Mouse (Mus musculus): Measurements from ENCODE around the gene Sag.
A peak's percentile ranks its signal among the peaks of the same experiment; 100 is the strongest.

Gene Sag

GRCm38 (mm10) chr1:87855522-87855921, 52.0 kb downstream of the Sag start:
- no peak for DNase-seq

- no peak for DNase-seq
These were observed 53.3 kb downstream of the Sag start for GRCm38 (mm10) chr1:87856823-87857222.

- DNase-seq, result no peak
These were observed 54.6 kb downstream of the Sag start for GRCm38 (mm10) chr1:87858031-87858430.

GRCm38 (mm10) chr1:87858529-87858928, 55.0 kb downstream of the Sag start:
- peak; percentile 54 to 71 for DNase-seq

GRCm38 (mm10) chr1:87863602-87864001, 60.1 kb downstream of the Sag start:
- DNase-seq, result no peak

- DNase-seq, result no peak
These were observed 61.4 kb downstream of the Sag start for GRCm38 (mm10) chr1:87864889-87865288.

- DNase-seq, result no peak
These were observed 63.2 kb downstream of the Sag start for GRCm38 (mm10) chr1:87866672-87867071.

- no peak for DNase-seq
These were observed 68.1 kb downstream of the Sag start for GRCm38 (mm10) chr1:87871546-87871945.

GRCm38 (mm10) chr1:87873081-87873480, 69.6 kb downstream of the Sag start:
- DNase-seq, result no peak

- no peak for DNase-seq
These were observed 72.6 kb downstream of the Sag start for GRCm38 (mm10) chr1:87876065-87876464.

GRCm38 (mm10) chr1:87877552-87878283, 74.2 kb downstream of the Sag start:
- no peak for DNase-seq

GRCm38 (mm10) chr1:87879034-87879433, 75.6 kb downstream of the Sag start:
- DNase-seq, result no peak

GRCm38 (mm10) chr1:87879494-87880325, 76.2 kb downstream of the Sag start:
- DNase-seq, result peak; percentile 91 to 94

- no peak for DNase-seq
These were observed 76.8 kb downstream of the Sag start for GRCm38 (mm10) chr1:87880326-87880627.

- DNase-seq, result peak in 1 of 2 experiments; percentile 14
These were observed 77.4 kb downstream of the Sag start for GRCm38 (mm10) chr1:87880856-87881255.

- no peak for DNase-seq
These were observed 78.2 kb downstream of the Sag start for GRCm38 (mm10) chr1:87881726-87882125.

GRCm38 (mm10) chr1:87882554-87882953, 79.1 kb downstream of the Sag start:
- no peak for DNase-seq

GRCm38 (mm10) chr1:87890960-87891359, 87.5 kb downstream of the Sag start:
- no peak for DNase-seq

- DNase-seq, result peak; percentile 32 to 39
These were observed 88.2 kb downstream of the Sag start for GRCm38 (mm10) chr1:87891634-87892033.

GRCm38 (mm10) chr1:87892499-87892898, 89.0 kb downstream of the Sag start:
- peak; percentile 71 to 76 for DNase-seq

GRCm38 (mm10) chr1:87893414-87893813, 89.9 kb downstream of the Sag start:
- DNase-seq, result no peak

Measured in kidney, adult 8-10 months (tissue).